Mouse (Mus musculus) CH12.LX (cell line): ENCODE results near the gene Ehf.

Experiments used
- CTCF ChIP-seq, 2 experiments: IDR thresholded peaks in 1 of 2; conservative IDR thresholded peaks in 1 of 2; 2 replicates each; pipeline ENCODE4 v1.5.1; 2011 to 2012; ENCODE audit warnings: low read depth in 2 of 2, low read length in 2 of 2, improper control_type of control experiment in 1 of 2, inconsistent platforms in 1 of 2, mild to moderate bottlenecking in 1 of 2, moderate library complexity in 1 of 2
- E2F4 ChIP-seq: IDR thresholded peaks from 2 replicates; pipeline ENCODE4 v1.6.1; 2011; ENCODE audit warnings: low read depth, low read length, improper control_type of control experiment; ENCODE audit not compliant: insufficient replicate concordance
- ETS1 ChIP-seq: conservative IDR thresholded peaks from 2 replicates; pipeline ENCODE4 v1.6.1; 2012; ENCODE audit warnings: low read depth, mild to moderate bottlenecking, inconsistent platforms, low read length, improper control_type of control experiment, moderate library complexity
- KAT2A ChIP-seq: IDR thresholded peaks from 2 replicates; pipeline ENCODE4 v1.6.1; 2012; ENCODE audit warnings: low read length, improper control_type of control experiment, inconsistent platforms; ENCODE audit not compliant: insufficient replicate concordance
- MAX ChIP-seq: IDR thresholded peaks from 2 replicates; pipeline ENCODE4 v1.6.1; 2011; ENCODE audit warnings: low read length, improper control_type of control experiment
- MAZ ChIP-seq: IDR thresholded peaks from 2 replicates; pipeline ENCODE4 v1.6.1; 2012; ENCODE audit warnings: low read depth, mild to moderate bottlenecking, inconsistent platforms, low read length, improper control_type of control experiment, moderate library complexity
- NELFE ChIP-seq: IDR thresholded peaks from 2 replicates; pipeline ENCODE4 v1.6.1; 2011; ENCODE audit warnings: low read depth, low read length, improper control_type of control experiment
- NRF1 ChIP-seq: IDR thresholded peaks from 2 replicates; pipeline ENCODE4 v1.6.1; 2014; ENCODE audit warnings: low read depth, mild to moderate bottlenecking, inconsistent platforms, low read length, improper control_type of control experiment, moderate library complexity
- POLR2A ChIP-seq: IDR thresholded peaks from 2 replicates; pipeline ENCODE4 v1.6.1; 2011; ENCODE audit warnings: low read depth, mild to moderate bottlenecking, improper control_type of control experiment, low read length
- POLR2AphosphoS2 ChIP-seq: IDR thresholded peaks from 2 replicates; pipeline ENCODE4 v1.6.1; 2011; ENCODE audit warnings: low read depth, low read length, improper control_type of control experiment
- RCOR1 ChIP-seq: conservative IDR thresholded peaks from 2 replicates; pipeline ENCODE4 v1.6.1; 2012; ENCODE audit warnings: low read depth, mild to moderate bottlenecking, inconsistent platforms, low read length, improper control_type of control experiment
- UBTF ChIP-seq: IDR thresholded peaks from 2 replicates; pipeline ENCODE4 v1.6.1; 2012; ENCODE audit warnings: low read depth, mild to moderate bottlenecking, inconsistent platforms, low read length, improper control_type of control experiment, moderate library complexity
- USF1 ChIP-seq: IDR thresholded peaks from 2 replicates; pipeline ENCODE4 v1.6.1; 2014; ENCODE audit warnings: low read depth, mild to moderate bottlenecking, inconsistent platforms, low read length, improper control_type of control experiment

DNA sequence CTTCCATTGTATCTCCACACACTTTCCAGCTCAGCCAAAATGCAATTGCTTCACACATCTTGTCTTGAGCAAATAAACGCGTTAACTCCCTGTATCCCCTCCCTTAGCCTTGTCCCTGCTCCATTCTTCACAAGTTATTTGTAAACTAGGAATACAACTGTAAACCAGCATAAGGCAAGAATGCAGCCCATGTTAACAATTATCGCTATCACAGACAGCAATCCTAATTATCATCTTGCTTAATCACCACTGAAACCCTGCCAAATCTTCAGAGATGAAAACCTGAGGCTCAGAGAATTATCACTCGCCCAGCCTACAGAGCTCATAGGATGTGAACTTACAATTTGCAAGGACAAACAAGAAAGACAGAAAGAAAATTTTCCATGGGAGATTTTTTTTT lies 84.8 kb downstream of the Ehf start:
- TF ChIP-seq NRF1 = no peak
- TF ChIP-seq E2F4 = no peak
- TF ChIP-seq CTCF (conservative IDR thresholded peaks at IDR 0.05 in 1 of 2, IDR thresholded peaks at IDR 0.05 in 1 of 2; ENCODE audit: low read depth in 2 of 2, low read length in 2 of 2) = no peak
- no peak for TF ChIP-seq MAX
- no peak for TF ChIP-seq USF1
- TF ChIP-seq MAZ = no peak
- TF ChIP-seq POLR2A = no peak
- TF ChIP-seq RCOR1 = no peak
- no peak for TF ChIP-seq NELFE
- no peak for TF ChIP-seq ETS1
- TF ChIP-seq UBTF = no peak
- TF ChIP-seq POLR2AphosphoS2 = no peak
- no peak for TF ChIP-seq KAT2A
